Mouse (Mus musculus): ENCODE results near the gene Olfr272.

Gene Olfr272

GRCm38 (mm10) chr4:52919078-52919477, at the start of gene Olfr272:
Olfr272 (minus strand) TSS chr4:52919178.
- no peak for DNase-seq

GRCm38 (mm10) chr4:52964247-52964646, 45.3 kb upstream of the Olfr272 start, which contains the start of gene Olfr270:
Olfr270 (plus strand) TSS chr4:52964547.
- DNase-seq: no peak

- DNase-seq: peak; percentile 28
These were observed 39.7 kb upstream of the Olfr272 start for GRCm38 (mm10) chr4:52958693-52959092.

GRCm38 (mm10) chr4:52949005-52949404, 30.0 kb upstream of the Olfr272 start:
- DNase-seq: peak; percentile 17

GRCm38 (mm10) chr4:52946665-52947064, 27.7 kb upstream of the Olfr272 start:
- no peak for DNase-seq

GRCm38 (mm10) chr4:52930480-52930879, 11.5 kb upstream of the Olfr272 start:
- no peak for DNase-seq

- DNase-seq: no peak
These were observed 1.7 kb downstream of the Olfr272 start for GRCm38 (mm10) chr4:52917311-52917688.

GRCm38 (mm10) chr4:52916659-52917310, 2.2 kb downstream of the Olfr272 start:
- DNase-seq: no peak

- DNase-seq: no peak
These were observed 6.6 kb downstream of the Olfr272 start for GRCm38 (mm10) chr4:52912409-52912808.

- DNase-seq: no peak
These were observed 9.4 kb downstream of the Olfr272 start for GRCm38 (mm10) chr4:52909542-52909941.

GRCm38 (mm10) chr4:52864156-52864555, 54.8 kb downstream of the Olfr272 start:
- no peak for DNase-seq

Measured in kidney, postnatal 10 days (tissue).